Mouse (Mus musculus) adrenal gland, adult 18-20 months (tissue): Measurements from ENCODE around the gene Dhrs4. TPM values are rescaled to one million over a fixed set of nuclear protein-coding genes. Genes with fewer than 3 reads are reported as not detected.

Source experiments
- DNase-seq, 2 experiments: peaks; one replicate each; pipeline ENCODE4 v3.0.0; 2021 to 2022; ENCODE audit warnings: low spot score in 2 of 2
- total RNA-seq, 2 experiments: library from RNA; stranded (reverse); gene quantifications; 1 replicate in 1 of 2; 2 replicates in 1 of 2; pipeline ENCODE4 v1.2.3; 2021

Gene Dhrs4
- total RNA-seq, 2 experiments from 2014 or later = 79.4 to 114 TPM

DNA sequence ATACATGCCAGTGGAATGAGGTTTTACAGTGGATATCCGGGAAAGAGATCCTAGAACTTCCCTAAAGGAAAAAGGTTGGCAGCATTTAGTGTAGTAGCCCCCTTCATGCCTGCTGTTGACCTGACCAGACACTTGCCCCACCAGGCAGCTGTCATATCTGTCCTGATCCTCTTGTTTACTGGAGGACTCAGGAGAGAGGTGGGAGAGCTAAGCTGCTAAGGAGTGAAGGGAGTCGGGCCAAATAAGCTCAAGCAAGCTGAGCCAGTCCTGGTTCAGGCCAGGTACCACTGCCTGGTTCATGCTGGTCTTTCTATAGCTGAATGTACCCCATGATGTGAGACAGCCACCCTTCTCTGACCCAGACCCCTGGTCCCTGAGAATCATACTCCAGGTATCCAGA, 48.1 kb downstream of the Dhrs4 start:
- DNase-seq = no peak

DNA sequence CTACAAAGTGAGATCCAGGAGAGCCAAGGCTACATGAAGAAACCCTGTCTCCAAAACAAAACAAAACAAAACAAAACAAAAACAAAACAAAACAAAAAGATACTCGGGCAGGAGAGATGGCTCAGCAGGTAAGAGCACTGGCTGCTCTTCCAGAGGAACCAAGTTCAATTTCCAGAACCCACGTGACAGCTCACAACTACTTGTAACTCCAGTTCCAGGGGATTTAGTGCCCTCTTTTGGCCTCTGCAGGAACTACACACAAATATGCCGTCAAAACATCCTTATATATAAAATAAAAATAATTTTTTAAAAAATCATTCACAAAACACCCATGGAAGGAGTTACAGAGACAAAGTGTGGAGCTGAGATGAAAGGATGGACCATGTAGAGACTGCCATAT, 49.4 kb downstream of the Dhrs4 start:
- DNase-seq = peak in 1 of 2 experiments; percentile 14

- peak; percentile 33 to 49 for DNase-seq
These were observed 57.7 kb downstream of the Dhrs4 start for GRCm38 (mm10) chr14:55536116-55536745.

Other genes with a start within 250 kb of the Dhrs4 start
- 1 to 10 TPM; 4.8 to 5.4 TPM for gene Carmil3, start 11.9 kb downstream of the Dhrs4 start, total RNA-seq
- under 1 TPM in 1 of 2 experiments, not detected in 1; 0.13 TPM for gene Cpne6, start 31.7 kb downstream of the Dhrs4 start, total RNA-seq
- gene Nrl, start 46.2 kb downstream of the Dhrs4 start, total RNA-seq = not detected
- 10 to 100 TPM; 21.6 to 31.7 TPM for gene Pck2, start 61.5 kb downstream of the Dhrs4 start, total RNA-seq
- gene Dcaf11, start 81.2 kb downstream of the Dhrs4 start, total RNA-seq = 100 to 1,000 TPM; 107 to 153 TPM
- 1 to 10 TPM in 1 of 2 experiments, not detected in 1; 1.5 TPM for gene A730061H03Rik, start 81.6 kb downstream of the Dhrs4 start, total RNA-seq
- 1 to 10 TPM in 1 of 2 experiments, under 1 TPM in 1; 0.96 to 2.3 TPM for gene Fitm1, start 96.9 kb downstream of the Dhrs4 start, total RNA-seq
- gene Psme1, start 99.4 kb downstream of the Dhrs4 start, total RNA-seq = 100 to 1,000 TPM; 231 to 367 TPM
- gene Emc9, start 106.5 kb downstream of the Dhrs4 start, total RNA-seq = 10 to 100 TPM; 27.5 to 45.7 TPM
- 100 to 1,000 TPM; 400 to 422 TPM for gene Psme2, start 112.4 kb downstream of the Dhrs4 start, total RNA-seq
- gene Rnf31, start 113.0 kb downstream of the Dhrs4 start, total RNA-seq = 10 to 100 TPM; 28.1 to 36.0 TPM
- 10 to 100 TPM; 20.0 to 26.2 TPM for gene Irf9, start 124.8 kb downstream of the Dhrs4 start, total RNA-seq
- 1 to 10 TPM; 3.5 to 7.4 TPM for gene Rec8, start 139.3 kb downstream of the Dhrs4 start, total RNA-seq
- 100 to 1,000 TPM in 1 of 2 experiments, 10 to 100 TPM in 1; 95.4 to 122 TPM for gene Ipo4, start 157.2 kb downstream of the Dhrs4 start, total RNA-seq
- gene Gm49378, start 159.1 kb downstream of the Dhrs4 start, total RNA-seq = 1 to 10 TPM in 1 of 2 experiments, not detected in 1; 2.1 TPM
- gene Tm9sf1, start 165.0 kb downstream of the Dhrs4 start, total RNA-seq = 10 to 100 TPM; 70.2 to 84.9 TPM
- gene Tssk4, start 171.4 kb downstream of the Dhrs4 start, total RNA-seq = 1 to 10 TPM in 1 of 2 experiments, under 1 TPM in 1; 0.58 to 1.2 TPM
- 10 to 100 TPM; 37.1 to 59.5 TPM for gene Mdp1, start 181.8 kb downstream of the Dhrs4 start, total RNA-seq
- gene Gmpr2, start 193.2 kb downstream of the Dhrs4 start, total RNA-seq = 10 to 100 TPM; 24.0 to 24.5 TPM
- 100 to 1,000 TPM; 312 to 368 TPM for gene Nedd8, start 193.4 kb downstream of the Dhrs4 start, total RNA-seq
- gene Tinf2, start 203.1 kb downstream of the Dhrs4 start, total RNA-seq = 10 to 100 TPM; 34.3 to 59.4 TPM
- gene Tgm1, start 235.2 kb downstream of the Dhrs4 start, total RNA-seq = under 1 TPM; 0.29 to 0.30 TPM
- 10 to 100 TPM; 15.9 to 20.0 TPM for gene Rabggta, start 243.5 kb downstream of the Dhrs4 start, total RNA-seq